Mouse (Mus musculus) 3134 (cell line): ENCODE data around the gene Ophn1.

ENCODE experiments used
- DNase-seq: peaks from one replicate; pipeline ENCODE4 v3.0.0-alpha.2; 2011; ENCODE audit warnings: low spot score; ENCODE audit not compliant: insufficient read length; ENCODE audit errors: extremely low read depth

Gene Ophn1

DNA sequence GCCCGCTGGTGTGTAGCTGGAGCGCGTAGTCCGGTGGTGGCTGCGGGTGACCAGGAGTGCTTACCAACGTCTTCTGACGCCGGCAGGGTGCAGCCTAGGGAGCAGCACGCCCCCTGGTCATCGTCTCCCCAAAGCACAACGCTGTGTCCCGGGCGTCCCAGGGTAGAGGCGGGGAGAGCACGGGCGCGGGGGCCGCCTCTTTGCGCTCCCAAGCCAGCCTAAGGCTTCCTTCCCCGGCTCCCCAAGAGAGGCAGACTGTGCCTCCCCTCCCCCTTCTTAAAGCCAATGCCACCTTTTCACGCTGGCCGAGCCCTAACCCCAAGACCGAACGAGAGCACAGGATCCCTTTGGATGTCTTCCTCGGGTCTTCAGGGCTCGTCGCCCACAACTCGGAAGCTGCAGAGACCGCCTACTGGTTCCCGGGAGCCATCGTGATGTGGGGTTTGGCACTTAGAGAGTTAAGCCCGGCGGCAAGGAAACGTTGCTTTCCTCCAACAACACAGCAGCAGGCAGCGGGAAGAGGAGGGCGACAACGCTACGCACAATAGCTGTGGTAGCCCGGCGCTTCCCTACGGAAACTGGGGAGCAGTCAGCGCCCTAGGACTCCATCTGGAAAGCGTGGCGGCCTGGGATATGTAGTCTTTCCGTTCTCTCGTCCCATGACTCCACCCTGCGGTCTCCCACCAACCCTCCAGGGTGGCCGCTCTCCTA lies at the start of gene Ophn1:
Gene Ophn1 (minus strand): TSS at position 620 of the 711 bp plus-strand sequence.
- DNase-seq = peak; percentile 77

DNA sequence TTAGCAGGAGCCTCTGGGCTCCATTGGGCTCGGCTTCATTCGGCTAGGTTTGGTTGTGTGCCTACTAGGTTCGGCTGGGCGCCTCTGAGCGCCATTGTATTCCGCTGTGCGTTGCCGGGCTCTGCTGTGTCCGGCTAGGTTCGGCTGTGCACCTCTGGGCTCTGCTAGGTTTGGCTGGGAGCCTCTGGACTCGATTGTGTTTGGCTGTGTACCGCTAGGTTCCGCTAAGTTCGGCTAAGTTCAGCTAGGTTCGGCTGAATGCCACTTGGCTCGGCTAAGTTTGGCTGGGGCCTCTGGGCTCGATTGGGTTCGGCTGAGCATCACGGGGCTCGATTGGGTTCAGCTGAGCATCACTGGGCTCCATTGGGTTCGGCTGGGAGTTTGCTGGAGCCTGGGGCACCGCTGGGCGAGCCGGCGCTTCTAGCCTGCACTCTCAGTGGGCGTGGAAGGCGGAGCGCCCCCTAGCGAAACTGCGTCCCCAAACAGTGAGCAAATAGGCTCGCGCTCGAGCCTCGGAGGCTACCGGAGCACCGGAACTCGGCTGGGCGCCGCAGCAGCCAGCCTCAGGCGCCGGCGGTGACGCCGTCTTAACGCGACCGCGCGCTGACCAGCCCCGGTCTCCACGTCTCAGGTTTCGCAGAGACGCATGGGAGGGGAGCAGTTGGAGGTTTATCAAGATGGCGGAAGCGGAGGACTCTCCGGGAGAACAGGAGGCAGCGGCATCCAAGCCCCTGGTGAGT lies 46.9 kb upstream of the Ophn1 start:
- peak; percentile 94 for DNase-seq

DNA sequence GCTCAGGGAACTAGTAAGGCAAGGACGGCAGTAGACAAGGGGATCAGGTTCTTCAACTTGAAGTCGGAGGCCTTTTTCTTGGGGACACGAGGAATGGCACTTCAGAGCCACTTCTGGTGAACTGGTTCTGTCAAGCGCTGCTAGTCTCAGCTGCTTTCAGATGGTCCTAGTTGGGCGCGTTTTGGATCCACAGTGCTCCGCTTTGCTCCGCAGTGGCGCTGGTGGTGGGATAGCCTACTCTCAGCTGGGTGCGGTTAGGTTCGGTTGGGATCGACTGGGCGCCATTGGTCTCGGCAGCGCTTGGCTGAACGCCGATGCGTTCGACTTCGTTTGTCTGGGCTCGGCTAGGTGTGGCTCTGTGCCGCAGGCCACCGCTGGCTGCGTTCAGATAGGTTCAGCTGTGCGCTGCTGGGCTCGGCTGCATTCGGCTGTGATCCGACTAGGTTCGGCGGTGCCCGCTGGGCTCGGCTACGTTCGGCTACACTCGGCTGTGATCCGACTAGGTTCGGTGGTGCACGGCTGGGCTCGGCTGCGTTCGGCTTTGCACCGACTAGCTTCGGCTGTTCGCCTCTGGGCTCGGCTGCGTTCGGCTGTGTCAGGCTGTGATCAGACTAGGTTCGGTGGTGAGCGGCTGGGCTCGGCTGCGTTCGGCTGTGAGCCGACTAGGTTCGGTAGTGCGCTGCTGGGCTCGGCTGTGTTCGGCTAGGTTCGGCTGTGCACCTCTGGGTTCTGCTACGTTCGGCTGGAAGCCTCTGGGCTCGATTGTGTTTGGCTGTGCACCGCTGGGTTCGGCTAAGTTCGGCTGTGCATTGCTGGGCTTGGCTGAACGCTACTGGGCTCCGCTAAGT lies 46.1 kb upstream of the Ophn1 start:
- DNase-seq = peak; percentile 95

DNA sequence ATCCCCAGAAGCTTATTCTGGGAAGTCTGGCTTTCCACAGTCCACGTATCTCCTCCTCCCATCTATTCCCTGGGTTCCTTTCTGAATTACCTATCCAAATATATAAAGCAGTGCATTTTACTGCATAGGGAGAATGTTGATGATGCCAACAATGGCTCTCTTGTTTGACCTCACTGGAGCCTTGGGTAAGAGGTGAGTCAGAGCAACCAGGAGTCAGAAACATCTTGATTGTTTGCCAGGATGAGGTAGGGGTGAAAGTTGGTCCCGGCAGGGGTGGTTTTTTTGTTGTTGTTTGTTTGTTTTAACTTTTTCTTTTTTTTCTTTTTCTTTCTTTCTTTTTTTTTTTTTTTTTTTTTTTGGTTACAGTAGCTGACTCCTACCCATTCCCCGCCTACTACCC lies 45.3 kb upstream of the Ophn1 start, which contains the start of gene Yipf6:
Gene Yipf6 (plus strand): TSS at position 216 of the 400 bp plus-strand sequence.
- DNase-seq = no peak

DNA sequence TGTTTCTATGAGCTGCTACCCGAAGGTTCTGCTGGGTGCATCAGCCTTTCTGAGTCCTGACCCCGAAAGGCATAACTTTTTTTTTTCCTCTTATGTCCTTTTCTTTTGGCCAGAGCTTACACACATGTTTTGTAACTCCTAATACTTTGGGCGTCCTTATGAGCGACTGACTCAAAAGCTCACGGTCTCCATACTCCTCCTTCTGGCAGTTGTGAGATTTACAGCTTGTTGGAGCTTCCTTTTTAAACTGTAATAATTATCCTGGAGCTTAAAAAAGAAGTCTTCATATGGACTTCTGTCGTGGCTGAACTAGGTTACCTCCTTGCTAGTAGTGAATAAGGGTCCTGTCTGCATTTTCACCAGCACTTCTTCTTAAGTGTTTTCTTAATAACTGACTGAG lies 28.6 kb upstream of the Ophn1 start:
- peak; percentile 27 for DNase-seq

DNA sequence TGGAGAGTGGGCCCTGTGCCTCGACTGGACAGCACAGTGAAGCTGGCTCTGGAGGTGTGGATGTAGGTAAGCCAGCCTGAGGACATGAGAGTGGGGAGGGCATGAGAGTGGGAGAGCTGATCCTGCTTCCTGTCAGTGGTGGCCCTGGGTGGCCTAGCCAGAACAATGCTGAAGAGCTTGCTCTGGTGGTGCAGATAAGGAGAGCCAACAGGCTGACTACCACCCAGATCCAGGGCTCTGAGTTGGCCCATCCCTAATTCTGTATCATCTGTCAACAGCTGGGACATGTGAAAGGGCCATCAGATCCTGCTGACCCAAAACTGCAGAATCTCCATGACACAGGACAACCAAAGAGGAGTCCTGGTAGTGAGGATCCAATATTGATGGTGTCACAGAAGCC lies 18.1 kb upstream of the Ophn1 start:
- no peak for DNase-seq

DNA sequence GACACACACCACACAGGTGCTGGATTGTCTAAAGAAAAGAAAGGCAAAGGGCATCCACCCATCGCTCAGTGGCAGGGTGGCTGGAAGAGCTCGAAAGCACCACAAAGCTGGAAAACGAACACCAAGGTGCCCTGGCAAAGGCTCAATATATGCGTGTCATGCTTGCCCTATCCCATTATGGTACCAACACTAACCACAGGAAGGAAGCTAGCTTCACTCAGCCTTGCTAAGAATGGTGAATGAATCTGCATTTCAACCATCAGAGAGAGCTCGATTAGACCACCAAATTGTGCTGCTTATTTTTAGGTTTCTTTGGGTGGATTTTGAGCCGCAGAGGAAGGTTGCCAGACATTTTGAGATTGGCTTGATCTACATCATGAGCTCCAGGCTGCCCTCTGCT lies 13.4 kb upstream of the Ophn1 start:
- no peak for DNase-seq

DNA sequence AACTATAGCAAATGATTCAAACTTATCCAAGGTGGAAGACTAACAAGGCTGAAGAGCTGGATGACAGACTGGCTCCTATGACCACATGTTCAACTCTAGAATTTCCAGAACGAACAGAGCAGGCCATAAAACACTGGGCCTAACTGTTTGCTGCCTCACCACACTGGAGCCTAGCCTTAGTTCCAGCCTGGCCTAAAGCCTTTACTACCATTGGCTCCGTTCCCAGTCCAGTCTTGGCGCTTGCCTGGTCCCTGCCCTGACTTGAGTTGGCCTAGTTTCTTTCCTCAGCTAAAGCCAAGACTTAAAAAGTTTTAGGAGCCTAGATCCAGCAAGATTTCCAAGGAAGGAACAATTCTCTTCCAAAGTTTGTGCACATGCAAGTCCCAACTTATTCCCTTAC lies 7.5 kb upstream of the Ophn1 start:
- DNase-seq = peak; percentile 34

DNA sequence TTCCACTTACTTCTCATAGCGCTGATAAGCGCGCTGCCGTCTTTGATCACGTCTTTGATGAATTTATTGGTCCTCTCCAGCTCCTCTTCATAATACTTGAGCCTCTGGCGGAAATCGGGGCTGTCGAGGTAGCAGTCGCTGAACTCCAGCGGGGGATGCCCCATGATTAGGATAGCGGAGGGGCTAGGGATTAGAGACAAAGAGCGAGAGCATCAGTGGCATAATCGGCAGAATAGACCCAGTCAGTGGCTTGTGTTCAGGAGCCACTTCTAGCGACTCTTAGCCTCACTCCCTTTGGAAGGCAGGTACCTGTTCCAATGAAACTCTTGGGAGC lies 786 bp downstream of the Ophn1 start:
- DNase-seq = no peak

DNA sequence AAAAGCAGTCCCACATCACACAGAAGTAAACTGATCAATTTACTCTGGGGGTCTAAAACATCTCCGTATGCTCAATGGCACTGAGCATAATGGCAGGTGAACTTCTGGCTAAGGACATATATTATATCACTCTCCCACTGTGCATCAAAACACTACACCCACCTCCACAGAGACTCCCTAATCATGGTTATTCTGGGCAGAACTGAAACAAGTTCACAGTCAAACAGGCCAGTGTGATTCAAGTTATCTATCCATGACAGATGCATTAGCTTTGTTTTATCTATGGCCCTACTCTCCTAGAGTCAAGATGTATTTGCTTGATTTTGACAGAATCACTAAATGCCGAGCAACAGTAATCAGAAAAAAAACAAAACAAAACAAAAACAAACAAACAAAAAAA lies 8.8 kb downstream of the Ophn1 start:
- DNase-seq = no peak

DNA sequence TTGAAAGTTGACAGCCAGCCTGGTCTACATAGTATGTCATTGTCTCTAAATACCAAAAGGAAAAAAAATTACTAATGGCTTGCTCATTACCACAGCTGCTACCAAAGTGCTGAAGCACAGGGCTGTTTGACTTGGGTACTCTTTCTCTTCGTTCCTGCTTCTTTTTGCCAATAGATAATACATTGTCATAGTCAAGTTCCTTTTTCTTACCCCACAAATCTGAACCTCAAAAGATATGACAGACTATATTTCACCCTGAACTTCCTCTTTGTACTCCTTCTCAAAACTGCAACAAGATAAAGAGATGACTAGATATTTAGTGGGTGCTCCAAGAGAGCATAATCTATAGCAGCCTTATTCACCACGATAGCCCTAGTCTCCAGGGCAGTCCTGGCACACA lies 9.7 kb downstream of the Ophn1 start:
- no peak for DNase-seq

DNA sequence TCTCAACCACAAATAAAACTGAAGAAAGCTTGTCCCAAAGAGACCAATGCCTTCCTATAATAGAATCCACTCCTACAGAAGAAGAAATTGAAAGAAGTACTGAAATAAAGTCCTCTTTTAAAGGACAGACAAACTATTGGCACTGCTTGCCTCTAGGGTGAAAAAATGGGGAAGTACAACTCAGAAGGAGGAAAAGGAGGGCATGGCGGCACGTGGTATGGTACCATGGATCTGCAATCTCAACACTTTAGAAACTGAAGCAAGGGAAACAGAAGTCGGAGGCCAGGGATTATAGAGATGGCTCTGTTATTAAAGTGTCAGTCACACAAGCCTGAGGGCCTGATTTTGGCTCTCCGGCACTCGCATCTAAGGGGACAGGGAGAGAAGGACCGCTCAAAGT lies 10.5 kb downstream of the Ophn1 start:
- no peak for DNase-seq

DNA sequence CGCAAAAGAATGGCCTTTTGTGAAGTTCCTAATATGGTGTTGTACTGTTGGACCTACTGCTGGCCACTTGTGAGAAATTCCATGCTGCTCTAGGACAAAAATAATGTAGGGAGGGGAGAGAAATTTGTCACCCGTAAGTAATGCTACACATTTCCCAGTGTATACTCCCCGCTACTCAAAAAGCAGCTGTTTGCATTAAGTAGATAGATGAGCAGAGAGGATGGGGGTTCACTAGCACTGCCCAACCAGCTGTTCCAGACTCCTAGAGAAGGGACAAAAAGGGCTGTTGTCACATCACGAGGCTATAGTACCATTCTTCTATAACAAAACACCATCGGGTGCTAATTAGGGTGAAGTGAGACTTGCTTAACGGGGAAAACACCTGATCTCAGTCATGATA lies 15.7 kb downstream of the Ophn1 start:
- DNase-seq = no peak

DNA sequence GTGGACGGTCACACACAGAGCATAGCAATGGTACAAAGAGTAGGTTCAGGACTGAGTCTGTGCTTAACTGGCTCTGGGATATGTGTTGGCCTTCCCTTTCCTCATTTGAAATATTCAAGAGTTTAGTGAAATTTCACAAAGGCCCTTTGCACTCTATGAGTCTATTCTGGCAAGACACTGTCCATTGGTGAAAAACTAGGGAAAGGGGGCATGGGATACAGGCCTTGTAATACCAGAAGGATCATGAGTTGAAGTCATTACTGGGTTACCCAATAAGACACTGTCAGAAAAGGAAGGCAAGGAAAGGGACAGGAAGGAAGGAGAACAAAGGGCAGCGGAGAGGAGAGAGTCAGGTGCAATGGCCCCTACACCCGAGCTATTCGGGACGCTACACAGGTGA lies 16.7 kb downstream of the Ophn1 start:
- no peak for DNase-seq

DNA sequence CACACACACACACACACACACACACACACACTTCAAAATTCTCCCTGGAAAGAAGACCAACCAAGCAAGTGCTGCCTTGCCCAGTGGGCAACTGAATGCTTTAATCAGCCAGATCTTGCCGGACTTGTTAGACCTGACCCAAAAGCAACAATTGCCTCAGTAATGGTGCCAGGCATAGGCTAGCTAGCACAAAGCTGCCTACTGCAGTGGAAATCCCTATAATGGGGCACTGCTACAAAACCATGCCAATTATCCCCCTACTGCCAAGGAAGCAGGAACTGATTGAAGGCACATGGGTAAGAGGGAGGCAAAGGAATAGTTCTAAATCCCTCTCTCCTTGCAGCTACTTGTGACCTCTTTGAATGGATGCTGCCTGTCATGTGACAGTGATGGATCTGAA lies 18.8 kb downstream of the Ophn1 start:
- no peak for DNase-seq

DNA sequence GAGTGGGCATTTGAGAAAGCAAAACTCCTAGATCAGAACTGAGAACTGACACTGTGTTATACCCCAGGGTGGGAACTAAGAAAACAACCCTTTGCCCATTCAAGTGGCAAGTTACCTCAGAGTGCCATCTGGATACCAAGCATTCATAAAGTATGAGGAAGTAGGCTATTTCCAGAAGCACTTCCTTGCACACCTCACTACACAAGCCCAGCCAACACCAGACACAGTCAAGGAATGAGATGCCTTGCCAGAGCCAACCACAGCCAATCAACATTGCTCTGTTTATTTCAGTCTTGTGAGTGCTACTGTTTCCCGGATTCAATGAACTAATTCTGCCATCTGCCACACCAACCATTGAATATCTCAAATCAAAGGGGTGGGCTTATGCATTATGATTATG lies 20.3 kb downstream of the Ophn1 start:
- DNase-seq = peak; percentile 18

DNA sequence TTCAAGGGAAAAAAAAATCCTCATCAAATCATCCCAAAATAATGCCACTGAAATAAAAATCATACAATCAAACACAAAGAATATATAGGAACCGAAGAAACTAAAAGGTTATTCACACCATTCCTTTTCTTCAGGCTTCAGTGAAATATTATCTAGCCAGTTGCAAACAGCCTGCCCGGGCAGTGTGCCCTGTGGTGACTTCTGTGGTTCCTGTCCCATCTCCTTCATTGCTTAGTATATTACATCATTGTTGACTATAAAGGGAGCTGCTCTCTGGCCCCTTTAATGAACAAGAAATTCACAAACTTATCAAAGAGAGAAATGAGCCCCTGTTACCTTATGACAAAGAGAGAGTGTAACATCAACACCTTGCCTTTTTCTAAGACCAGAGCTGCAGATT lies 21.1 kb downstream of the Ophn1 start:
- peak; percentile 31 for DNase-seq

DNA sequence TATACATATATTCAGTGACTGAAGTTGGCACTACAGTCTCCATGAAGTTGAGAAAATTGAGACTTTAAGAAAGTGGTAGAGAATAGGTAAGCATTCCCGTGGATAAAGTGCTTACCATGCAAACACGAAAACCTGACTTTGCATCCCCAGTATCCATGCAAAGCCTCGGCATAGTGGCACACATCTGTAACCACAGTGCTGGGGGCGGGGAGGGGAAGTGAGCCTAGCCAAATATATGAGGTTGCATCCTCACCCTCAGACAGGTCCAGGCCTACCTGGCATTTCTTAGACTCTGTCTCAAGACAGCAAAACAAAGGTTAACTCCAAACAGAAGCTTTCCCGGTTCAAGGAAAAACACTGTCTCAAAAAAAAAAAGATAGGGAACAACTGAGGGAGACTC lies 21.7 kb downstream of the Ophn1 start:
- no peak for DNase-seq

DNA sequence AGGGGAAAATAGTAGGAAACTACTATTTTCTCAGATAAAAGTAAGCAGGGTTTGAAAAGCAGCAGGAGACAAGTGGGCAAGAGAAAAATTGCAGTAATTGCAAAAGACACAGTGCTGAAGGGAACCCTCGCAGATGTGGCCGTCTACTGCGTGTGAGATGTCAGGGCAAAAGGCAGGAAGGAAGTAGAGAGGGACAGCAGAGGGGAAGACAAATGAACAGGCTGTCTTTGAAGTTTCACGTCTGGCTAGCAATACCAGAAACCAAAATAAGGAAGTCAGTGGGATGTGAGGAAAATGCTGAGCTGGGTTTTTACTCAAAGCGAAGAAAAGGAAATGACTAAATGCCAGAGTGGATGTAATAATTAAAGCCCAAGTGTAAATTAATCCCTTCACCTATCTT lies 30.7 kb downstream of the Ophn1 start:
- DNase-seq = no peak

DNA sequence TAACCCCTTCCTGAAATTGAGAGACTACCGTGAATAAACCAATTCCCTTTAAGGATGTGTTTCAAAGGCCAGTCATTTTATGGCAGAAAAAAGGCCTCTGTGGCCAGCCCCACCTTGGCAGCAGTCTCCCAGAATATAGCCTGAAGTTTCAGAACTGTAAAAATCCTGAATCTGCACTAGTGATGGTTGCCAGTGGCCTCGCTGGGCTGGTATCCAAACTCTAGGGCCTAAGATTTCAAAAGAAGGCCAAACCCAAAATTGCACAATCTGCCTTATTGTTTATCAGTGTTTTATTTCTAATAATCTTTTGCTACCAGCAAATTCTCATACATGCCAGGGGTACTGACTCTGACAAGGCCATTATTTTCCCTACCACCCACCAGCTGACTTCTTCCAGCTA lies 34.8 kb downstream of the Ophn1 start:
- no peak for DNase-seq

DNA sequence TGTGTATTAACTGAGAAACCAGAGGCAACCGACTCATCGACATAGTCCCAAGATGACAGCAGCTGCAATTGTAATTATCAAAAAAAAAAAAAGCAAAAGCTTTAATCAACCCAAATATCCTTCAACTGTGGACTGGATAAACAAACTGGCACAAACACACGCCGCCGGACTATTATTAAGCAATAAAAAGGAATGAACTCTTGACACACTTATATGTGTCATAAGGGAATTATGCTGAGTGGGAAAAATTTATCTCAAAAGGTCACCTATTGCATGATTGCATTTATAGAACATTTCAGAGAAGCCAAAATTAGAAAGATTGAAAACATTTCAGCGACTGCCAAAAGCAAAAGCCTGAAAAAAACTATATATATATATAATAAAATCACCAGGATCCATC lies 40.0 kb downstream of the Ophn1 start:
- no peak for DNase-seq

DNA sequence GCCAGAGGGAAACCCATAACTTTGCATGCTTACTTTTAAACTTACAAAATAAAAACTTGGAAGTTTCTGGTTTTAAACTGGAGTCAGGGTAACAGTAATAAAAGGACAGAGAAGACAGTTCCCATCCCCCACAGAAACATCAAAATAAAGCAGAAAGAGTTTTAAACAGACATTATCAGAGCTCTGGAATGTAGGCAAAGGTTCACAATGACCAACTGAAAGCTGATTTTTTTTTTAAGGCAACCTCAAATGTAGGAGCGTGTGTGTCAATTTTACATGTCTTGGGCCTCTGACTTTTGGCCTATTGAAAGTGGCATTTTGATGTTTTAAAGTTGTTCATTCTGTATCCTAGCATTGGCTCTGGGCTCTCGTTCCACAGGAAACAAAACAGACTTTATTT lies 49.2 kb downstream of the Ophn1 start:
- DNase-seq = no peak
